Mouse (Mus musculus) left cerebral cortex, postnatal 25 days (tissue): ENCODE results near the gene Agap2. TPM values are rescaled to one million over a fixed set of nuclear protein-coding genes. Genes with fewer than 3 reads are reported as not detected.
"Not testable (repeated sequence)": the region's sequence is repeated elsewhere in the genome, so short reads cannot be mapped to it uniquely, and the experiment has no call there.

Source experiments
- DNase-seq, 2 experiments: peaks; one replicate each; pipeline ENCODE4 v3.0.0; 2022; ENCODE audit warnings: low spot score in 2 of 2, mixed read lengths in 1 of 2
- intact Hi-C: fragments of 180-260 bp; cut with DNase I; formaldehyde crosslinking; loops from one replicate; pipeline ENCODE4 v1.15.1; 2025
- total RNA-seq, 2 experiments: library from RNA; stranded (reverse); gene quantifications; 2 replicates each; pipeline ENCODE4 v1.2.3; 2021

Gene Agap2
- total RNA-seq, 2 experiments from 2014 or later, result 678 to 689 TPM

- intact Hi-C loops, result no loop called here
- no peak for DNase-seq
Measured at GRCm38 (mm10) chr10:127058708-127059107, 16.4 kb upstream of the Agap2 start.

GRCm38 (mm10) chr10:127059174-127059967 is 15.7 kb upstream of the Agap2 start:
- DNase-seq, result no peak
- intact Hi-C loops, result no loop called here

GRCm38 (mm10) chr10:127059968-127060916 is 14.8 kb upstream of the Agap2 start, which contains the start of gene March9:
Gene March9 (minus strand): TSS chr10:127060184.
- intact Hi-C loops, result no loop called here
- DNase-seq, result peak; percentile 78 to 83

GRCm38 (mm10) chr10:127061085-127061484 is 14.0 kb upstream of the Agap2 start:
- peak in 1 of 2 experiments; percentile 56 for DNase-seq
- intact Hi-C loops, result no loop called here

GRCm38 (mm10) chr10:127061513-127061912 is 13.6 kb upstream of the Agap2 start:
- no peak for DNase-seq
- intact Hi-C loops, result no loop called here

GRCm38 (mm10) chr10:127062101-127062500 is 13.0 kb upstream of the Agap2 start:
- DNase-seq, intact Hi-C loops: not testable (repeated sequence)

GRCm38 (mm10) chr10:127062503-127062902 is 12.6 kb upstream of the Agap2 start:
- no peak for DNase-seq
- intact Hi-C loops, result no loop called here

GRCm38 (mm10) chr10:127063239-127063872 is 11.7 kb upstream of the Agap2 start, which contains the start of gene Cdk4:
Gene Cdk4 (plus strand): TSS chr10:127063534.
- DNase-seq, result peak; percentile 99
- intact Hi-C loops, result no loop called here

GRCm38 (mm10) chr10:127063913-127064870 is 10.9 kb upstream of the Agap2 start:
- no peak for DNase-seq
- intact Hi-C loops, result no loop called here

GRCm38 (mm10) chr10:127065981-127066380 is 9.1 kb upstream of the Agap2 start:
- intact Hi-C loops, result no loop called here
- DNase-seq, result no peak

- no peak for DNase-seq
- intact Hi-C loops, result no loop called here
Measured at GRCm38 (mm10) chr10:127066519-127067018, 8.5 kb upstream of the Agap2 start.

GRCm38 (mm10) chr10:127068360-127069038 is 6.6 kb upstream of the Agap2 start:
- no peak for DNase-seq
- intact Hi-C loops, result no loop called here

GRCm38 (mm10) chr10:127069281-127070189 is 5.5 kb upstream of the Agap2 start:
- intact Hi-C loops, result no loop called here
- DNase-seq, result no peak

GRCm38 (mm10) chr10:127070190-127071121 is 4.6 kb upstream of the Agap2 start, which contains the start of gene Tspan31:
Gene Tspan31 (minus strand): TSS chr10:127070264.
- DNase-seq, result peak; percentile 92 to 99
- intact Hi-C loops, result no loop called here

- no peak for DNase-seq
- intact Hi-C loops, result no loop called here
Measured at GRCm38 (mm10) chr10:127071203-127071602, 3.9 kb upstream of the Agap2 start.

- intact Hi-C loops, DNase-seq: not testable (repeated sequence)
Measured at GRCm38 (mm10) chr10:127072270-127072669, 2.8 kb upstream of the Agap2 start.
